Mouse (Mus musculus): Measurements from ENCODE around the gene Olfr1076. TPM values are rescaled to one million over a fixed set of nuclear protein-coding genes. Genes with fewer than 3 reads are reported as not detected.

Olfr1076 gene
- not detected for total RNA-seq (2023)

DNA sequence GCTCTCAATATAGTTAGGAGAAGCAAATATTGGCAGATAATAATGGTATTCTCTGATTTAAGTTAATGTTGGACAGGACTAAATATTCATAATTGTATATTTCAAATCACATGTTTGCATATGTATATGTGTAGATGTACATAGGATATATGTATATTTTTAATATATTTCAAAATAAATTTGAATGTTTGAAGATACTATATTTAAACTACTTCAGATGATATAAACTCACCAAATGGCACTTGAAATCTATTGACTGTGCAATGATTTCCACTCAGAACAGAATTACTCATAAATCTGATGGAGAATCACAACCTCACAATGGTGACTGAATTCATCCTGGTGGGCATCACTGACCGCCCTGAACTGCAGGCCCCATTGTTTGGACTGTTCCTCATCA, at the start of gene Olfr1076:
Olfr1076 (plus strand) TSS at position 301 of the 400 bp plus-strand sequence.

GRCm38 (mm10) chr2:86487286-86487685, 21.0 kb upstream of the Olfr1076 start, which contains the start of gene Olfr228:
Gene Olfr228 (minus strand): TSS chr2:86487386.

GRCm38 (mm10) chr2:86542380-86542779, 34.1 kb downstream of the Olfr1076 start, which contains the start of gene Olfr1079:
Gene Olfr1079 (minus strand): TSS chr2:86542480.

DNA sequence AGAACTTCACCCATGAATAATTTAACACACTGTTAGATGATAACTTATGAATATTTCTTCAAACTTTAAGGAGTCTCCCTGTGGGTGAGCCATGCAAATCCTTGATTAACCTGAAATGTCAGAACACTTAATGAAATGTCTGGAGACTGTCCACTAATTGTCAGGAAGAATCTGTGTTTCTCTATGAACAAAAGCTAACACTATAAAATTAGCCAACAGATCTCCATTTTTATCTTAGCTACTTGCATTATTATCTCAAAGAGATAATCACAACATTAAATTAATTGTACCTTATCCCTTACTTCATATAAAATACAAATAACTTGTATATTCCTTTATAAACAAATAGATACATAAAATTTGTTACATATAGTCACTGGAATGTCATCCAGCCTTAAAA, 49.9 kb downstream of the Olfr1076 start, which contains the start of gene Olfr1080:
Olfr1080 (minus strand) TSS at position 101 of the 400 bp plus-strand sequence.

Other genes with a start within 250 kb of the Olfr1076 start
- gene Olfr1051, start 229.4 kb upstream of the Olfr1076 start, total RNA-seq (2023), result not detected
- gene Olfr1052, start 216.0 kb upstream of the Olfr1076 start, total RNA-seq (2023), result not detected
- gene Olfr1053, start 193.2 kb upstream of the Olfr1076 start, total RNA-seq (2023), result not detected
- gene Olfr1054, start 173.0 kb upstream of the Olfr1076 start, total RNA-seq (2023), result not detected
- not detected for gene Olfr1055, start 158.2 kb upstream of the Olfr1076 start, total RNA-seq (2023)
- gene Olfr1056, start 146.0 kb upstream of the Olfr1076 start, total RNA-seq (2023), result not detected
- gene Olfr1057, start 130.1 kb upstream of the Olfr1076 start, total RNA-seq (2023), result not detected
- gene Olfr1058, start 119.9 kb upstream of the Olfr1076 start, total RNA-seq (2023), result not detected
- gene Olfr1061, start 94.4 kb upstream of the Olfr1076 start, total RNA-seq (2023), result not detected
- not detected for gene Olfr1062, start 81.7 kb upstream of the Olfr1076 start, total RNA-seq (2023)
- not detected for gene Olfr1065, start 57.9 kb upstream of the Olfr1076 start, total RNA-seq (2023)
- gene Olfr1066, start 52.2 kb upstream of the Olfr1076 start, total RNA-seq (2023), result not detected
- not detected for gene Olfr228, start 21.1 kb upstream of the Olfr1076 start, total RNA-seq (2023)
- gene Olfr1079, start 34.0 kb downstream of the Olfr1076 start, total RNA-seq (2023), result not detected
- gene Olfr1080, start 49.8 kb downstream of the Olfr1076 start, total RNA-seq (2023), result not detected
- not detected for gene Olfr1082, start 90.5 kb downstream of the Olfr1076 start, total RNA-seq (2023)
- not detected for gene Olfr1084, start 131.3 kb downstream of the Olfr1076 start, total RNA-seq (2023)
- not detected for gene Olfr1085, start 153.6 kb downstream of the Olfr1076 start, total RNA-seq (2023)
- not detected for gene Olfr1086, start 171.6 kb downstream of the Olfr1076 start, total RNA-seq (2023)
- not detected for gene Olfr1087, start 189.9 kb downstream of the Olfr1076 start, total RNA-seq (2023)
- gene Olfr1089, start 225.2 kb downstream of the Olfr1076 start, total RNA-seq (2023), result not detected